Mouse (Mus musculus): ENCODE results near the gene Abi3.

DNA sequence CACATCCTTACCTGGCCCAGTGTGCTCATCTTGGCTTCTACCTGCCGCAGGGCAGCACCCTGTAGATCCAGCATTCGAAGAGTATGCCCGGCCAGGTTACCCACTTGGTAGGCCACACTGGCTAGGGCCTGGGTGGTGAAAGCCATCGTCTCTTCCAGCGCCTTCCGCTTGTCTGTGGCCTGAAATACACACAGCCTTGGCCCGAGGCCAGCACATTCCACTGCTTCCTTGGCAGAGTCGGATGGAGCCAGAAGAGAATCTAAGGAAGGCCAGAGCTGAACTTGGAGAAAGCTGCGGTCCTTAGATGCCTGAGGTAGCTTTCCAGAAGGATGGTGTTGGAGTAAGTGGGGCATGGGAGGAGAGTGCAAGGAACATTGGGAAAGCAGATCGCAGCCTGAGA is 5.2 kb downstream of the Abi3 start, which contains the start of gene Gngt2:
- TF ChIP-seq CTCF (conservative IDR thresholded peaks at IDR 0.05; ENCODE audit: insufficient read depth, insufficient read length, low read depth, low read length) (no peak), POLR2A (IDR thresholded peaks at IDR 0.05; ENCODE audit: low read depth, low read length) (no peak)
